Mouse (Mus musculus) CH12.LX (cell line): Measurements from ENCODE around the gene Tcf7l1. TPM values are rescaled to one million over a fixed set of nuclear protein-coding genes. Genes with fewer than 3 reads are reported as not detected.

Experiments used
- DNase-seq: peaks from one replicate; pipeline ENCODE4 v3.0.0-alpha.2; 2013; ENCODE audit errors: extremely low read depth
- H3K27ac ChIP-seq: 2 replicates; pipeline ENCODE4 v1.5.1; 2012; ENCODE audit warnings: low read depth, mild to moderate bottlenecking, control low read depth, moderate library complexity; ENCODE audit not compliant: insufficient read depth
- H3K27me3 ChIP-seq: replicated peaks from 2 replicates; pipeline ENCODE3; 2012; ENCODE audit warnings: inconsistent platforms
- H3K36me3 ChIP-seq, 2 experiments: replicated peaks in 1 of 2; 2 replicates each; pipeline versions ENCODE3 to v1.6.1; 2012; ENCODE audit warnings: inconsistent platforms in 1 of 2, low read length in 1 of 2, mild to moderate bottlenecking in 1 of 2, mixed read lengths in 1 of 2, moderate library complexity in 1 of 2; ENCODE audit not compliant: control insufficient read depth in 1 of 2, insufficient read depth in 1 of 2
- H3K4me1 ChIP-seq, 2 experiments: 2 replicates each; pipeline ENCODE4 v1.6.1; 2012; ENCODE audit warnings: inconsistent platforms in 1 of 2, moderate library complexity in 1 of 2; ENCODE audit not compliant: insufficient read depth in 2 of 2, control insufficient read depth in 1 of 2
- H3K4me2 ChIP-seq: 2 replicates; pipeline ENCODE4 v1.6.1; 2012; ENCODE audit warnings: low read depth, mild to moderate bottlenecking, control low read depth; ENCODE audit not compliant: poor library complexity, insufficient read depth, severe bottlenecking
- H3K4me3 ChIP-seq, 3 experiments: fragments of 150-350 bp in 1 of 3; sonication (generic) in 1 of 3; replicated peaks in 1 of 3; 2 replicates each; pipeline versions ENCODE3 to v1.5.1; 2011 to 2012; ENCODE audit warnings: low read depth in 2 of 3, low read length in 2 of 3, mild to moderate bottlenecking in 2 of 3, moderate library complexity in 2 of 3, control low read depth in 1 of 3, improper control_type of control experiment in 1 of 3, inconsistent platforms in 1 of 3, mixed read lengths in 1 of 3; ENCODE audit not compliant: poor library complexity in 1 of 3
- H3K79me2 ChIP-seq: replicated peaks from 2 replicates; pipeline ENCODE4 v1.6.1; 2012; ENCODE audit warnings: mild to moderate bottlenecking, moderate library complexity; ENCODE audit not compliant: control insufficient read depth, poor library complexity, insufficient read depth, severe bottlenecking; ENCODE audit errors: extremely low read depth
- H3K9ac ChIP-seq: 2 replicates; pipeline ENCODE4 v1.6.1; 2012; ENCODE audit warnings: low read depth, mild to moderate bottlenecking, control low read depth, moderate library complexity; ENCODE audit not compliant: insufficient read depth
- H3K9me3 ChIP-seq: replicated peaks from 2 replicates; pipeline ENCODE3; 2012; ENCODE audit warnings: low read length, inconsistent platforms, mixed read lengths
- CHD2 ChIP-seq: IDR thresholded peaks from 2 replicates; pipeline ENCODE4 v1.6.1; 2011; ENCODE audit warnings: low read length, improper control_type of control experiment
- CTCF ChIP-seq, 2 experiments: IDR thresholded peaks in 1 of 2; conservative IDR thresholded peaks in 1 of 2; 2 replicates each; pipeline ENCODE4 v1.5.1; 2011 to 2012; ENCODE audit warnings: low read depth in 2 of 2, low read length in 2 of 2, improper control_type of control experiment in 1 of 2, inconsistent platforms in 1 of 2, mild to moderate bottlenecking in 1 of 2, moderate library complexity in 1 of 2
- ELF1 ChIP-seq: IDR thresholded peaks from 2 replicates; pipeline ENCODE4 v1.6.1; 2014; ENCODE audit warnings: low read depth, mild to moderate bottlenecking, inconsistent platforms, low read length, improper control_type of control experiment
- EP300 ChIP-seq: IDR thresholded peaks from 2 replicates; pipeline ENCODE4 v1.6.1; 2011; ENCODE audit warnings: low read length, improper control_type of control experiment
- GABPA ChIP-seq: IDR thresholded peaks from 2 replicates; pipeline ENCODE4 v1.6.1; 2012; ENCODE audit warnings: low read depth, low read length, improper control_type of control experiment, inconsistent platforms; ENCODE audit not compliant: insufficient replicate concordance
- HCFC1 ChIP-seq: IDR thresholded peaks from 2 replicates; pipeline ENCODE4 v1.6.1; 2012; ENCODE audit warnings: low read depth, mild to moderate bottlenecking, inconsistent platforms, low read length, improper control_type of control experiment
- IRF4 ChIP-seq: IDR thresholded peaks from 2 replicates; pipeline ENCODE4 v1.6.1; 2014; ENCODE audit warnings: low read depth, mild to moderate bottlenecking, inconsistent platforms, low read length, improper control_type of control experiment
- JUN ChIP-seq: IDR thresholded peaks from 2 replicates; pipeline ENCODE4 v1.6.1; 2011; ENCODE audit warnings: low read depth, mild to moderate bottlenecking, low read length, improper control_type of control experiment, moderate library complexity; ENCODE audit not compliant: insufficient read depth
- JUND ChIP-seq: conservative IDR thresholded peaks from 2 replicates; pipeline ENCODE4 v1.6.1; 2011; ENCODE audit warnings: low read depth, low read length, improper control_type of control experiment
- KAT2A ChIP-seq: IDR thresholded peaks from 2 replicates; pipeline ENCODE4 v1.6.1; 2012; ENCODE audit warnings: low read length, improper control_type of control experiment, inconsistent platforms; ENCODE audit not compliant: insufficient replicate concordance
- MAFK ChIP-seq: IDR thresholded peaks from 2 replicates; pipeline ENCODE4 v1.6.1; 2011; ENCODE audit warnings: low read length, improper control_type of control experiment; ENCODE audit not compliant: insufficient replicate concordance
- MAX ChIP-seq: IDR thresholded peaks from 2 replicates; pipeline ENCODE4 v1.6.1; 2011; ENCODE audit warnings: low read length, improper control_type of control experiment
- MAZ ChIP-seq: IDR thresholded peaks from 2 replicates; pipeline ENCODE4 v1.6.1; 2012; ENCODE audit warnings: low read depth, mild to moderate bottlenecking, inconsistent platforms, low read length, improper control_type of control experiment, moderate library complexity
- MEF2A ChIP-seq: IDR thresholded peaks from 2 replicates; pipeline ENCODE4 v1.6.1; 2014; ENCODE audit warnings: low read depth, mild to moderate bottlenecking, inconsistent platforms, low read length, improper control_type of control experiment, borderline replicate concordance
- MXI1 ChIP-seq: IDR thresholded peaks from 2 replicates; pipeline ENCODE4 v1.6.1; 2011; ENCODE audit warnings: mild to moderate bottlenecking, low read depth, low read length, improper control_type of control experiment
- NELFE ChIP-seq: IDR thresholded peaks from 2 replicates; pipeline ENCODE4 v1.6.1; 2011; ENCODE audit warnings: low read depth, low read length, improper control_type of control experiment
- NRF1 ChIP-seq: IDR thresholded peaks from 2 replicates; pipeline ENCODE4 v1.6.1; 2014; ENCODE audit warnings: low read depth, mild to moderate bottlenecking, inconsistent platforms, low read length, improper control_type of control experiment, moderate library complexity
- RAD21 ChIP-seq: IDR thresholded peaks from 2 replicates; pipeline ENCODE4 v1.6.1; 2011; ENCODE audit warnings: low read depth, mild to moderate bottlenecking, low read length, improper control_type of control experiment, moderate library complexity
- SMC3 ChIP-seq: IDR thresholded peaks from 2 replicates; pipeline ENCODE4 v1.6.1; 2011; ENCODE audit warnings: low read depth, low read length, improper control_type of control experiment
- TBP ChIP-seq: conservative IDR thresholded peaks from 2 replicates; pipeline ENCODE4 v1.6.1; 2011; ENCODE audit warnings: low read depth, low read length, improper control_type of control experiment
- USF1 ChIP-seq: IDR thresholded peaks from 2 replicates; pipeline ENCODE4 v1.6.1; 2014; ENCODE audit warnings: low read depth, mild to moderate bottlenecking, inconsistent platforms, low read length, improper control_type of control experiment
- USF2 ChIP-seq: conservative IDR thresholded peaks from 2 replicates; pipeline ENCODE4 v1.6.1; 2011; ENCODE audit warnings: low read depth, low read length, improper control_type of control experiment
- ZKSCAN1 ChIP-seq: IDR thresholded peaks from 2 replicates; pipeline ENCODE4 v1.6.1; 2012; ENCODE audit warnings: low read depth, inconsistent platforms, low read length, improper control_type of control experiment, borderline replicate concordance
- ZMIZ1 ChIP-seq: IDR thresholded peaks from 2 replicates; pipeline ENCODE4 v1.6.1; 2012; ENCODE audit warnings: low read depth, mild to moderate bottlenecking, inconsistent platforms, low read length, improper control_type of control experiment
- ZNF384 ChIP-seq: IDR thresholded peaks from 2 replicates; pipeline ENCODE4 v1.6.1; 2012; ENCODE audit warnings: low read depth, low read length, improper control_type of control experiment, inconsistent platforms
- dilution Hi-C: fragments of 300-500 bp; cut with MboI; formaldehyde crosslinking; loops from 2 replicates; pipeline ENCODE4 v1.14.3; 2020; ENCODE audit warnings: low sequenced_read_pairs; ENCODE audit not compliant: extremely low pct_unique_long_range_greater_than_20kb, extremely low pct_ligation_motif_present
- in situ Hi-C: fragments of 300-500 bp; cut with MboI; formaldehyde crosslinking; loops from 3 replicates; pipeline ENCODE4 v1.14.3; 2019; ENCODE audit warnings: low sequenced_read_pairs, low pct_ligation_motif_present, low pct_unique_long_range_greater_than_20kb, mixed read lengths
- polyA plus RNA-seq: library from polyadenylated mRNA; unstranded; fragments of >175 nt; gene quantifications from 2 replicates; pipeline ENCODE4 v1.2.1, GENCODE M21; 2012; ENCODE audit warnings: low read depth; ENCODE audit not compliant: insufficient read length
- total RNA-seq, 2 experiments: library from RNA; depleted of rRNA; stranded (reverse); fragments of 300-350 nt in 1 of 2; fragments of >200 nt in 1 of 2; gene quantifications; 2 replicates each; pipeline ENCODE4 v1.2.3; 2012 to 2014

The Tcf7l1 gene
- total and polyA plus RNA-seq, 3 experiments: 0.13 to 9.9 (median 0.47) TPM

DNA sequence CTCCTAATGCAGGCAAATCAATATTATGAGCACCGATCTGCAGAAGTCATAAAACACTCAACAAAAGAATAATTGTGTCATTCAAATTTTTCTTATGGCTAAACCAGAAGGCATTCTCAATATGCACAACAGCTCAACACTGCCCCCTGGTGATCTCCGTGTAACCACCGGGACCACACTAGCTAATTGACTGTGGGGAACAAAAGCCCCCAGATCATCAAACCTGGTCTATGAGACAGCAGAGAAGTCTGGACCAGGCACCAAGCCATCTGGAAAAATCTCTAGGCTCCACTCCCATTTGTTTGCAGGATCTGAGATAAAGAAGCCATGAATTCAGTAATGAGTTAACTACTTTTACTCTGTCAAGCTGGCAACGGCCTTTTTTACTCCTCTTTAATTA, 122.0 kb downstream of the Tcf7l1 start (continued):
- TF ChIP-seq USF1: no peak
- peak; percentile 84 for TF ChIP-seq SMC3
- TF ChIP-seq JUN: no peak
- peak; percentile 70 for TF ChIP-seq RAD21
- 0 out of 2 replicates have a peak, but pooled peaks have one; percentile 24 for TF ChIP-seq NELFE
- TF ChIP-seq KAT2A: no peak
- no peak for TF ChIP-seq JUND
- TF ChIP-seq CTCF (conservative IDR thresholded peaks at IDR 0.05 in 1 of 2, IDR thresholded peaks at IDR 0.05 in 1 of 2; ENCODE audit: low read depth in 2 of 2, low read length in 2 of 2): peak; percentile 75 to 86
- TF ChIP-seq MEF2A: no peak
- no peak for TF ChIP-seq CHD2
- TF ChIP-seq MAZ: 0 out of 2 replicates have a peak, but pooled peaks have one; percentile 19
- no peak for TF ChIP-seq NRF1
- no peak for TF ChIP-seq ZMIZ1

DNA sequence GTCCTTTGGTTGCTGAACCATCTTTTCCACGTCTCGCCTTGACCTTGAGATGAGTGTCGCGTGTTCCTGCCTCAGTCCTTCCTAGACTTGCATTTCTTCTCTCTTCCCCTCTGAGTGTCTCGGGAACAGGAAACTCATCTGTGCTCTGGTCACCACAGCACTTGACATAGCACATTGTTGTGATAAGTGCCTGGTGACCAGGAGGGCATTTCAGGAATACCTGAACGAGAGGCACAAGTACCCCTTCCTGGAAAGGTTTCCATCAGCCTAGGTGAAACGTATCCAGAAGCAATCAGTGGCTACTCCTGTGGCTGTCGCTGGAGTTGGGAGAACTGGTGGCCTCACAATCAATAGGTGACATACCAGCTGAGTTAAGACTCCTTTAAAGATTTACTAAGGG, 124.8 kb downstream of the Tcf7l1 start:
- Histone ChIP-seq H3K4me3 (no peak overlapping the region), H3K9me3 (no peaks in the 10 kb centered on the region), H3K9ac (no peak overlapping the region), H3K4me2 (no peak overlapping the region), H3K36me3 (no peaks in the 10 kb centered on the region), H3K4me1 (peaks cover 5 to 8% of the 10 kb centered on the region in 2 experiments), H3K79me2 (no peaks in the 10 kb centered on the region), H3K27me3 (peaks cover 2% of the 10 kb centered on the region), H3K27ac (no peak overlapping the region)
- no peak for TF ChIP-seq ZNF384
- no peak for TF ChIP-seq KAT2A
- TF ChIP-seq ZKSCAN1: no peak
- TF ChIP-seq HCFC1: no peak
- TF ChIP-seq MXI1: no peak
- TF ChIP-seq TBP: no peak
- no peak for TF ChIP-seq NRF1
- TF ChIP-seq USF1: no peak
- TF ChIP-seq MEF2A: no peak
- TF ChIP-seq ZMIZ1: no peak
- TF ChIP-seq MAX: no peak
- no peak for TF ChIP-seq MAFK
- no peak for TF ChIP-seq SMC3
- no peak for TF ChIP-seq EP300
- no peak for TF ChIP-seq GABPA
- no peak for TF ChIP-seq RAD21
- TF ChIP-seq IRF4: no peak
- TF ChIP-seq ELF1: no peak
- no peak for TF ChIP-seq USF2
- DNase-seq: no peak
- dilution Hi-C loops (no loop called here), in situ Hi-C loops (loop anchor here (10.0 kb wide), 1 partner anchor 171 kb away; no protein-coding TSS in a partner anchor)
